Mouse (Mus musculus) midbrain, embryonic 15.5 days (tissue): ENCODE measurements around the gene Birc5. TPM values are rescaled to one million over a fixed set of nuclear protein-coding genes. Genes with fewer than 3 reads are reported as not detected.

ENCODE experiments used
- ATAC-seq: fragments of 200-750 bp; cut with Nextera tagmentation; replicated peaks from 2 replicates; pipeline ENCODE4 v1.8.0; 2017; ENCODE audit warnings: moderate TSS enrichment
- H3K27ac ChIP-seq: fragments of 300-500 bp; sonication (generic); 2 replicates; pipeline ENCODE4 v1.5.1; 2015; ENCODE audit warnings: mild to moderate bottlenecking, inconsistent platforms
- H3K27me3 ChIP-seq: fragments of 300-500 bp; sonication (generic); replicated peaks from 2 replicates; pipeline ENCODE4 v1.6.1; 2015; ENCODE audit warnings: inconsistent platforms
- H3K36me3 ChIP-seq: fragments of 300-500 bp; sonication (generic); replicated peaks from 2 replicates; pipeline ENCODE4 v1.6.1; 2015; ENCODE audit warnings: inconsistent platforms
- H3K4me1 ChIP-seq: fragments of 300-500 bp; sonication (generic); 2 replicates; pipeline ENCODE4 v1.6.1; 2015; ENCODE audit warnings: inconsistent platforms
- H3K4me2 ChIP-seq: fragments of 300-500 bp; sonication (generic); 2 replicates; pipeline ENCODE4 v1.6.1; 2015; ENCODE audit warnings: inconsistent platforms, mild to moderate bottlenecking, moderate library complexity
- H3K4me3 ChIP-seq: fragments of 300-500 bp; sonication (generic); 2 replicates; pipeline ENCODE4 v1.5.1; 2015; ENCODE audit warnings: mild to moderate bottlenecking, inconsistent platforms
- H3K9ac ChIP-seq: fragments of 300-500 bp; sonication (generic); 2 replicates; pipeline ENCODE4 v1.6.1; 2015; ENCODE audit warnings: mild to moderate bottlenecking, inconsistent platforms
- H3K9me3 ChIP-seq: fragments of 300-500 bp; sonication (generic); 2 replicates; pipeline ENCODE4 v1.6.1; 2016; ENCODE audit warnings: inconsistent platforms
- WGBS: fragments of 180-500 bp; shearing (Covaris S2); methylation state at CpG from one replicate; pipeline ENCODE4 v1.1.7; 2015; ENCODE audit warnings: mixed read lengths; 5-methylcytosine and 5-hydroxymethylcytosine counted together
- polyA plus RNA-seq: library from polyadenylated mRNA; unstranded; fragments of >200 nt; fragmentation: Nextera tagmentation; extraction: Ambion mirVana; gene quantifications from 2 replicates; pipeline ENCODE4 v1.2.1, GENCODE M21; 2015

Gene Birc5
- polyA plus RNA-seq, 1 experiment from 2014 or later = 29.4 TPM

GRCm38 (mm10) chr11:117864805-117865204, 15.8 kb downstream of the Birc5 start:
- Histone ChIP-seq H3K9me3 (no peaks in the 10 kb centered on the region), H3K27me3 (peaks cover 28% of the 10 kb centered on the region), H3K27ac (no peak overlapping the region), H3K9ac (no peak overlapping the region), H3K4me3 (no peak overlapping the region), H3K4me2 (no peak overlapping the region), H3K4me1 (peaks cover 12% of the 10 kb centered on the region), H3K36me3 (no peaks in the 10 kb centered on the region)
- ATAC-seq = no peak
- 70% methylated on average over 2 of the region's 2 CpGs for WGBS

GRCm38 (mm10) chr11:117865988-117866387, 16.9 kb downstream of the Birc5 start:
- Histone ChIP-seq H3K9ac (no peak overlapping the region), H3K4me3 (no peak overlapping the region), H3K36me3 (no peaks in the 10 kb centered on the region), H3K4me2 (no peak overlapping the region), H3K27ac (peak overlapping the region; percentile 8; the same call in 1 of the 2 replicates), H3K27me3 (peaks cover 16% of the 10 kb centered on the region), H3K4me1 (peaks cover 17% of the 10 kb centered on the region), H3K9me3 (no peaks in the 10 kb centered on the region)
- 16% methylated on average over 6 of the region's 6 CpGs for WGBS
- no peak for ATAC-seq

- Histone ChIP-seq H3K36me3 (no peaks in the 10 kb centered on the region), H3K9ac (0 out of 2 replicates have a peak overlapping the region, but pooled peaks have one; percentile 24), H3K27ac (no peak overlapping the region), H3K27me3 (no peaks in the 10 kb centered on the region), H3K4me3 (no peak overlapping the region), H3K4me2 (no peak overlapping the region), H3K9me3 (no peaks in the 10 kb centered on the region), H3K4me1 (peaks cover 25% of the 10 kb centered on the region)
- ATAC-seq = peak; percentile 33; the same call in 1 of the 2 replicates
- WGBS = 34% methylated on average over 12 of the region's 12 CpGs
Observed at GRCm38 (mm10) chr11:117870688-117871365, 21.8 kb downstream of the Birc5 start.

GRCm38 (mm10) chr11:117871376-117871775, 22.3 kb downstream of the Birc5 start:
- H3K36me3 ChIP-seq = no peaks in the 10 kb centered on the region
- 75% methylated on average over 5 of the region's 5 CpGs for WGBS
- ATAC-seq = no peak
- H3K4me2 ChIP-seq = no peak overlapping the region
- peaks cover 19% of the 10 kb centered on the region for H3K4me1 ChIP-seq
- H3K9ac ChIP-seq = no peak overlapping the region
- H3K9me3 ChIP-seq = no peaks in the 10 kb centered on the region
- H3K4me3 ChIP-seq = no peak overlapping the region
- H3K27me3 ChIP-seq = no peaks in the 10 kb centered on the region
- H3K27ac ChIP-seq = no peak overlapping the region

- no peak for ATAC-seq
- Histone ChIP-seq H3K27ac (no peak overlapping the region), H3K4me3 (no peak overlapping the region), H3K36me3 (no peaks in the 10 kb centered on the region), H3K27me3 (no peaks in the 10 kb centered on the region), H3K4me2 (peak overlapping the region; percentile 74), H3K9me3 (no peaks in the 10 kb centered on the region), H3K4me1 (peaks cover 18% of the 10 kb centered on the region), H3K9ac (no peak overlapping the region)
- WGBS = 65% methylated on average over 12 of the region's 12 CpGs
Observed at GRCm38 (mm10) chr11:117871911-117872584, 23.0 kb downstream of the Birc5 start.

GRCm38 (mm10) chr11:117872861-117873608, 24.0 kb downstream of the Birc5 start, which contains the start of gene Tha1:
Tha1 (minus strand) TSS chr11:117873481.
- H3K27me3 ChIP-seq = no peaks in the 10 kb centered on the region
- peaks cover 21% of the 10 kb centered on the region for H3K4me1 ChIP-seq
- no peak within 1 kb of the TSS; the same call in 1 of the 2 replicates for H3K27ac ChIP-seq
- H3K36me3 ChIP-seq = no peaks in the 10 kb centered on the region
- peak within 1 kb of the TSS; percentile 74 for H3K4me2 ChIP-seq
- peak within 1 kb of the TSS; percentile 64 for H3K9ac ChIP-seq
- H3K9me3 ChIP-seq = no peaks in the 10 kb centered on the region
- 2% methylated on average over 51 of the region's 51 CpGs for WGBS
- ATAC-seq = peak; percentile 80
- H3K4me3 ChIP-seq = peak within 1 kb of the TSS; percentile 56

GRCm38 (mm10) chr11:117874419-117874818, 25.4 kb downstream of the Birc5 start:
- Histone ChIP-seq H3K4me2 (no peak overlapping the region), H3K4me3 (no peak overlapping the region), H3K36me3 (no peaks in the 10 kb centered on the region), H3K9me3 (no peaks in the 10 kb centered on the region), H3K27me3 (no peaks in the 10 kb centered on the region), H3K9ac (no peak overlapping the region), H3K4me1 (peaks cover 32% of the 10 kb centered on the region), H3K27ac (no peak overlapping the region)
- 54% methylated on average over 4 of the region's 4 CpGs for whole genome bisulfite sequencing
- no peak for ATAC-seq

GRCm38 (mm10) chr11:117875681-117876080, 26.6 kb downstream of the Birc5 start:
- Histone ChIP-seq H3K27ac (no peak overlapping the region), H3K4me1 (peaks cover 28% of the 10 kb centered on the region), H3K27me3 (no peaks in the 10 kb centered on the region), H3K9ac (no peak overlapping the region), H3K4me3 (no peak overlapping the region), H3K4me2 (no peak overlapping the region), H3K36me3 (no peaks in the 10 kb centered on the region), H3K9me3 (no peaks in the 10 kb centered on the region)
- no peak for ATAC-seq
- 14% methylated on average over 6 of the region's 6 CpGs for WGBS

GRCm38 (mm10) chr11:117877917-117878745, 29.1 kb downstream of the Birc5 start:
- peak overlapping the region; percentile 30 for H3K4me2 ChIP-seq
- peak; percentile 53; the same call in 1 of the 2 replicates for ATAC-seq
- 24% methylated on average over 13 of the region's 13 CpGs for WGBS
- no peaks in the 10 kb centered on the region for H3K27me3 ChIP-seq
- H3K27ac ChIP-seq = peak overlapping the region; percentile 28
- no peaks in the 10 kb centered on the region for H3K9me3 ChIP-seq
- H3K4me3 ChIP-seq = no peak overlapping the region
- no peaks in the 10 kb centered on the region for H3K36me3 ChIP-seq
- no peak overlapping the region for H3K9ac ChIP-seq
- peaks cover 24% of the 10 kb centered on the region for H3K4me1 ChIP-seq

GRCm38 (mm10) chr11:117878892-117879291, 29.8 kb downstream of the Birc5 start:
- Histone ChIP-seq H3K4me3 (no peak overlapping the region), H3K27me3 (no peaks in the 10 kb centered on the region), H3K4me1 (peaks cover 20% of the 10 kb centered on the region), H3K27ac (peak overlapping the region; percentile 28; the same call in 1 of the 2 replicates), H3K9me3 (no peaks in the 10 kb centered on the region), H3K36me3 (no peaks in the 10 kb centered on the region), H3K9ac (no peak overlapping the region), H3K4me2 (peak overlapping the region; percentile 30; the same call in 1 of the 2 replicates)
- WGBS = 30% methylated on average over 8 of the region's 8 CpGs
- ATAC-seq = no peak

- WGBS = 74% methylated on average over 6 of the region's 6 CpGs
- Histone ChIP-seq H3K9me3 (no peaks in the 10 kb centered on the region), H3K27ac (no peak overlapping the region)
Observed at GRCm38 (mm10) chr11:117879676-117880075, 30.6 kb downstream of the Birc5 start.

More at GRCm38 (mm10) chr11:117879676-117880075, 30.6 kb downstream of the Birc5 start:
- Histone ChIP-seq H3K4me2 (no peak overlapping the region), H3K36me3 (no peaks in the 10 kb centered on the region), H3K4me3 (no peak overlapping the region), H3K27me3 (no peaks in the 10 kb centered on the region), H3K4me1 (peaks cover 20% of the 10 kb centered on the region), H3K9ac (no peak overlapping the region)
- ATAC-seq = no peak
